Mouse (Mus musculus) liver, embryonic 14 days (tissue): ENCODE measurements around the gene Nktr. TPM values are rescaled to one million over a fixed set of nuclear protein-coding genes. Genes with fewer than 3 reads are reported as not detected.

Experiments
- polyA plus RNA-seq: library from polyadenylated mRNA; depleted of rRNA; stranded (reverse); fragments of >200 nt; gene quantifications from 2 replicates; pipeline ENCODE4 v1.2.3, GENCODE M21; 2012; rRNA removed

The Nktr gene
- polyA plus RNA-seq = 37.1 and 44.9 TPM in 2 replicates

GRCm38 (mm10) chr9:121718792-121719318 is at the start of gene Nktr:
Gene Nktr, plus strand, starts transcription at chr9:121719169.

GRCm38 (mm10) chr9:121704646-121705625 is 14.0 kb upstream of the Nktr start, which contains the start of gene Sec22c:
Gene Sec22c, minus strand, starts transcription at chr9:121705490.

GRCm38 (mm10) chr9:121709898-121710583 is 8.9 kb upstream of the Nktr start, which contains the start of gene Ss18l2:
Gene Ss18l2, plus strand, starts transcription at chr9:121710329.

GRCm38 (mm10) chr9:121759091-121760081 is 40.4 kb downstream of the Nktr start, which contains the start of gene Zfp651:
Gene Zfp651, plus strand, starts transcription at chr9:121759330.

GRCm38 (mm10) chr9:121777484-121778065 is 58.6 kb downstream of the Nktr start, which contains the start of gene Klhl40:
Gene Klhl40, plus strand, starts transcription at chr9:121777607.

GRCm38 (mm10) chr9:121791757-121792521 is 73.0 kb downstream of the Nktr start, which contains the start of gene Hhatl:
Gene Hhatl, minus strand, starts transcription at chr9:121792507.

Other genes with a start within 250 kb of the Nktr start
- 0.16 and 0.17 TPM in 2 replicates for gene Cck, start 223.5 kb upstream of the Nktr start, polyA plus RNA-seq
- 0.05 TPM in 1 of 2 replicates, not detected in the other for gene Lyzl4, start 77.1 kb upstream of the Nktr start, polyA plus RNA-seq
- 0.17 and 0.18 TPM in 2 replicates for gene Vipr1, start 76.5 kb upstream of the Nktr start, polyA plus RNA-seq
- 1.5 and 2.2 TPM in 2 replicates for gene Sec22c, start 13.7 kb upstream of the Nktr start, polyA plus RNA-seq
- gene Ss18l2, start 8.8 kb upstream of the Nktr start, polyA plus RNA-seq = 24.9 and 27.6 TPM in 2 replicates
- 1.9 TPM in 2 replicates for gene Zfp651, start 40.2 kb downstream of the Nktr start, polyA plus RNA-seq
- gene Klhl40, start 58.4 kb downstream of the Nktr start, polyA plus RNA-seq = 0.19 TPM in 1 of 2 replicates, not detected in the other
- gene Hhatl, start 73.3 kb downstream of the Nktr start, polyA plus RNA-seq = 0.01 and 0.07 TPM in 2 replicates
- not detected in 2 replicates for gene Ccdc13, start 120.3 kb downstream of the Nktr start, polyA plus RNA-seq
- gene Higd1a, start 139.2 kb downstream of the Nktr start, polyA plus RNA-seq = 24.5 and 25.4 TPM in 2 replicates
- 0.15 and 0.26 TPM in 2 replicates for gene Ackr2, start 179.2 kb downstream of the Nktr start, polyA plus RNA-seq
- 0.49 and 0.73 TPM in 2 replicates for gene Cyp8b1, start 197.1 kb downstream of the Nktr start, polyA plus RNA-seq
- 0.10 and 0.12 TPM in 2 replicates for gene Fam198a, start 231.8 kb downstream of the Nktr start, polyA plus RNA-seq